Mouse (Mus musculus) kidney, postnatal 0 days (tissue): ENCODE data around the gene Smurf1. TPM values are rescaled to one million over a fixed set of nuclear protein-coding genes. Genes with fewer than 3 reads are reported as not detected.

Source experiments
- ATAC-seq: fragments of 200-750 bp; cut with Nextera tagmentation; replicated peaks from 2 replicates; pipeline ENCODE4 v1.8.0; 2017; ENCODE audit warnings: low read depth, moderate number of reproducible peaks, moderate TSS enrichment, moderate library complexity; ENCODE audit not compliant: low FRiP score
- DNase-seq: peaks from one replicate; pipeline ENCODE4 v3.0.0-alpha.2; 2016; ENCODE audit warnings: low spot score
- H3K27ac ChIP-seq: fragments of 300-500 bp; sonication (generic); 2 replicates; pipeline ENCODE4 v1.5.1; 2014; ENCODE audit warnings: mild to moderate bottlenecking
- H3K27me3 ChIP-seq: fragments of 300-500 bp; sonication (generic); 2 replicates; pipeline ENCODE4 v1.6.1; 2014; ENCODE audit warnings: low read length, mixed read lengths; ENCODE audit not compliant: insufficient read depth
- H3K36me3 ChIP-seq: fragments of 300-500 bp; sonication (generic); 2 replicates; pipeline ENCODE4 v1.6.1; 2014; ENCODE audit warnings: low read length, mixed read lengths; ENCODE audit not compliant: insufficient read depth
- H3K4me1 ChIP-seq: fragments of 300-500 bp; sonication (generic); replicated peaks from 2 replicates; pipeline ENCODE4 v1.6.1; 2014; ENCODE audit warnings: antibody characterized with exemption, low read length, mixed read lengths; ENCODE audit not compliant: insufficient read depth
- H3K4me2 ChIP-seq: fragments of 300-500 bp; sonication (generic); 2 replicates; pipeline ENCODE4 v1.6.1; 2014; ENCODE audit warnings: mild to moderate bottlenecking, low read length, moderate library complexity, mixed read lengths
- H3K4me3 ChIP-seq: fragments of 300-500 bp; sonication (generic); replicated peaks from 2 replicates; pipeline ENCODE4 v1.5.1; 2014; ENCODE audit warnings: low read depth, low read length
- H3K9ac ChIP-seq: fragments of 300-500 bp; sonication (generic); 2 replicates; pipeline ENCODE4 v1.6.1; 2014; ENCODE audit warnings: low read depth, low read length
- H3K9me3 ChIP-seq: fragments of 300-500 bp; sonication (generic); replicated peaks from 2 replicates; pipeline ENCODE4 v1.6.1; 2016; ENCODE audit warnings: low read length, inconsistent platforms, mixed read lengths
- CTCF ChIP-seq: IDR thresholded peaks from 2 replicates; pipeline ENCODE4 v1.5.1; 2016; ENCODE audit warnings: antibody characterized with exemption, low read depth, mild to moderate bottlenecking, moderate library complexity
- WGBS: fragments of 180-500 bp; shearing (Covaris S2); extraction: QIAGEN DNeasy Blood & Tissue Kit; methylation state at CpG from one replicate; pipeline ENCODE4 v1.1.7; 2014; 5-methylcytosine and 5-hydroxymethylcytosine counted together
- polyA plus RNA-seq: library from polyadenylated mRNA; unstranded; fragments of >200 nt; fragmentation: Nextera tagmentation; extraction: Ambion mirVana; gene quantifications from 2 replicates; pipeline ENCODE4 v1.2.1, GENCODE M21; 2015

Gene Smurf1
- polyA plus RNA-seq, 1 experiment from 2014 or later = 13.4 TPM

DNA sequence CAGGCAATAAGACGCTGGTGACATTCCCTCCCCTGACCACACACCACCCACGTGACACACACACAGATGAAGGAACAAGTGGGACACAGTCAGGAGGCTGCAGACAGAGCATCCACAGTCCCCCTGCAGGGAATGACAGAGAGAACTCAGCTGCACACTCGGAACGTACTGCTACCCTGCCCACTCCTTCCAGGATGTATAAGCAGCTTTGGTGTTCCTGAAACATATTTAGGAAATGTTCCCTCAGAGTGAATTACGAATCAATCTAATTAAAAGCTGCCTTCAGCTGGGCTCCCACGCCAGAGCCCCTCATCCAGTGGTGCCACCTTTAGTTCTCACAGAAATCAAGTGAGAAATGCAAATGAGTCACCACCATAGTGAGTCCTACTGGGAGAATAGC is 42.3 kb downstream of the Smurf1 start:
- H3K4me2 ChIP-seq = no peak overlapping the region
- TF ChIP-seq CTCF = no peak
- peaks cover 11% of the 10 kb centered on the region for H3K4me1 ChIP-seq
- DNase-seq (no peak), ATAC-seq (no peak)
- no peaks in the 10 kb centered on the region for H3K9me3 ChIP-seq
- WGBS = 43% methylated on average over 6 of the region's 6 CpGs
- no peak overlapping the region for H3K9ac ChIP-seq
- H3K36me3 ChIP-seq = no peaks in the 10 kb centered on the region
- no peak overlapping the region for H3K27ac ChIP-seq
- H3K4me3 ChIP-seq = no peak overlapping the region
- H3K27me3 ChIP-seq = no peaks in the 10 kb centered on the region

DNA sequence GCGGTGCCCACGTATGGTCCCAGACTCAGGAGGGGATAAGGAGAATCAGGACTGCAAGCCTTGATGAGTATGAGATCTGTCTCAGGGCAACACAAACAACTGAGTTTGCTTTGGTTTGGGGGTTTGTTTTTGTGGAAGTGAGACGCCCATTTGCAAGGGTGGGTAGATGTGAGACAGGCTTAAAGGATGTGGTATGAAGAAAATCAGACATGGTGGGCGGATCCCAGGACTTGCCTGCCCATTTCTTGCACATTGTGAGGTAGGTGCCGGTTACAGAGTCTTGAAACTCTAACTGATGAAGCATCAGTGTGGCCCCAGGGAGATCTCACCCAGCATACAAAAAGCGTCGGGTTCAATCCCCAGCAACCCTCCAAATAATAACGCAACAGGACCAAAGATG is 45.9 kb downstream of the Smurf1 start:
- Histone ChIP-seq H3K36me3 (no peaks in the 10 kb centered on the region), H3K4me1 (peaks cover 26% of the 10 kb centered on the region), H3K9ac (no peak overlapping the region), H3K27me3 (no peaks in the 10 kb centered on the region), H3K9me3 (no peaks in the 10 kb centered on the region), H3K27ac (no peak overlapping the region), H3K4me3 (no peak overlapping the region), H3K4me2 (no peak overlapping the region)
- no peak for DNase-seq
- TF ChIP-seq CTCF = no peak
- WGBS = 89% methylated on average over 8 of the region's 8 CpGs
- ATAC-seq = no peak

DNA sequence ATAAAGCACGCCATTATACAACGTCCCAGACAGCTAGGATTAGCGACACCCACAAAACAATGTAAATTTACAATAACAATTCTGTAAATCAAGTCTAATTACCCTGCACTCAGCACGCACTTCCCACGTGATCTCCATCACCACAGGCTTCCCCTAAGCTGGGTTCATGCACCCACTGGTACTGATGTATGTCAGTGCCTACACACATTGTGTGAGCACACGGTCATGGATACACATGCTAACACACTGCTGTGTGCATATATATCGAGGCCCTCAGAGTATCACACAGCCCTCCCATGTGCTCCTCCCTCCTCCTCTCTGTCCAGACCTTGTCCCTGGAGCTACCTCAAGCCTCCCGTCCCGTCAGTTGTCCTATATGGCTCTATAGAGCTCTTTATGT is 46.5 kb downstream of the Smurf1 start:
- 68% methylated on average over 9 of the region's 9 CpGs for WGBS
- Histone ChIP-seq H3K27ac (no peak overlapping the region), H3K4me3 (no peak overlapping the region), H3K9me3 (no peaks in the 10 kb centered on the region), H3K36me3 (no peaks in the 10 kb centered on the region), H3K4me1 (peaks cover 31% of the 10 kb centered on the region), H3K27me3 (no peaks in the 10 kb centered on the region), H3K9ac (no peak overlapping the region), H3K4me2 (no peak overlapping the region)
- DNase-seq = no peak
- no peak for ATAC-seq
- TF ChIP-seq CTCF = no peak

DNA sequence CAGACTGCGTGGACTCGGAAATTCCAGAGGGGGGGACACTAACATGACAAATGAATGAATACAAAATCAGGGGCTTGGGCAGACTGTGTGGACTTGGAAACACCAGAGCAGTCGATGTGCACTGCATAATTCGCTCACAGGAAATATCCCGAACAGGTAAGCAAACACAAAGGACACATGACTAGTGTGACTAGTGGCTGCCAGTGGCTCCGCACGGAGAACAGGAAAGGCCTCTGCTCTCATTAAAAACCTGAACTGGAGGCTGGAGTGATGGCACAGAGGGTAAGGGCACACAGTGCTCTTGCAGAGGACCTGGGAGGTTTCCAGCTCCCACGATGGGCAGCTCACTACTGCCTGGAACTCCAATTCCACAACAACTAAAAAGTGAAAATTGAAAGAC is 47.4 kb downstream of the Smurf1 start:
- H3K9me3 ChIP-seq = no peaks in the 10 kb centered on the region
- H3K4me2 ChIP-seq = no peak overlapping the region
- no peaks in the 10 kb centered on the region for H3K27me3 ChIP-seq
- H3K36me3 ChIP-seq = no peaks in the 10 kb centered on the region
- no peak for ATAC-seq
- DNase-seq = no peak
- H3K4me1 ChIP-seq = peaks cover 31% of the 10 kb centered on the region
- WGBS = 77% methylated on average over 8 of the region's 8 CpGs
- TF ChIP-seq CTCF = no peak
- H3K27ac ChIP-seq = no peak overlapping the region
- no peak overlapping the region for H3K4me3 ChIP-seq
- H3K9ac ChIP-seq = no peak overlapping the region

DNA sequence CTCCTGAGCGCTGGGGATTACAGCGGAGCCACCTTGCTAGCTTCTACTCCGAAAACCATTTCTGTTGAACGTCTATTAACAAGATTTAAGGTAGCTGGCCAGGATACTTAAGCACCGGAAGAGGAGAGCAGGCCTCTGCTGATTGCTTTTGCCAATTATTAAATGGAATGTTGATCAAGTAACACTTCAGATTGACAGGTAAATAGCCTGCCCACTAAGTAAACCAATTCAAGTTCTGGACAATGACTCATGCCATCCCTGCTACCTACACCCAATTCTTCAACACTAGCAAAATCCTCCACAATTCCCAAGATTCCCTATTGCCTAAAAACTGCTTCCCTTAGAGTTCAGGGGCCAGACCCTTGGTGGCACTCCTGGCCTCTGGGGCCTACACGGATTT is 48.5 kb downstream of the Smurf1 start:
- no peaks in the 10 kb centered on the region for H3K9me3 ChIP-seq
- H3K4me3 ChIP-seq = no peak overlapping the region
- H3K9ac ChIP-seq = no peak overlapping the region
- H3K27ac ChIP-seq = no peak overlapping the region
- H3K4me2 ChIP-seq = no peak overlapping the region
- ATAC-seq (no peak), DNase-seq (no peak)
- no peaks in the 10 kb centered on the region for H3K36me3 ChIP-seq
- H3K27me3 ChIP-seq = no peaks in the 10 kb centered on the region
- H3K4me1 ChIP-seq = peaks cover 27% of the 10 kb centered on the region
- no peak for TF ChIP-seq CTCF
- WGBS = 73% methylated on average over 6 of the region's 6 CpGs

DNA sequence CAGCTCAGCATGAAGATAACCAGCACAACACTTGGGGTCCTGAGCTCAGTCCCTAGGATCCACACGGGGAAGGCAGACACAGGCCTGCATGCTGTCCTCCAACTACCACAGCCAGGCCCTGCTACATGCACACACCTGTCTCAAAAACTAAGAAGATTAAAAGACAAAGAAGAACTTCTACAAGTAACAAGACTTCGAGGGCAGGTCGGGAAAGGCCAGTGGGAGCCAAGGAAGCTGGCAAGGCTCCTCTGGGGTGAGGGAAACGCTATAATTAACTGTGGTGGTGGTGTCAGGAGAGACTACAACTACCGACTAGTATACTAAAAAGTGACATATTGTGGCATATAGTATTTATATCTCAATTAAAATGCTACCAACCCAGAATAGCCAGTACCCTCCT is 49.8 kb downstream of the Smurf1 start:
- H3K9me3 ChIP-seq = no peaks in the 10 kb centered on the region
- peaks cover 29% of the 10 kb centered on the region for H3K4me1 ChIP-seq
- DNase-seq = no peak
- no peak overlapping the region for H3K27ac ChIP-seq
- H3K36me3 ChIP-seq = no peaks in the 10 kb centered on the region
- no peak for ATAC-seq
- WGBS = 59% methylated on average over 5 of the region's 5 CpGs
- no peak overlapping the region for H3K4me3 ChIP-seq
- H3K27me3 ChIP-seq = no peaks in the 10 kb centered on the region
- TF ChIP-seq CTCF = no peak
- H3K4me2 ChIP-seq = no peak overlapping the region
- no peak overlapping the region for H3K9ac ChIP-seq

DNA sequence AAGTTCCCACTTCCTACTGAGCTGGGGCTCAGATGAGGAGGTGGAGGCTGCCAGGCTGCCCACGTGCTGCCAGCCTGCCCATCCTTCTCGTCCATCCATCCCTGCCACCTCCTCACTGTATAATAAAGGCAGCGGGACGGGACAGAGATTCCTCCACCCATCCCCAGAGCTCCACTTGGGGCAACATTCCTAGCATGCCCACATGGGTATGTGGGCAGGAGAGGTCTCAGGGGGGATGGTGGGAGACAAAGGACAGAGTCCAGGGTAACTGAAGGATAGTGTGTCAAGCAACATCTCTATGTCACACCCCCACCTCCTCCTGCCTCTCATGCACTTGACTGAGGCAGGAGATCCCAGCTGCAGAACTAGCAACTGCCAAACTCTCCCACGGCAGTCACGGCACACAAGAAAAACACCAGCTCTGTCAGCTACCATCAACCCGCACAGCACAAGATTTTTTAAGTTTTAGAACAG is 51.2 kb downstream of the Smurf1 start:
- H3K4me2 ChIP-seq = 0 out of 2 replicates have a peak overlapping the region, but pooled peaks have one; percentile 10
- 19% methylated on average over 7 of the region's 7 CpGs for WGBS
- DNase-seq (peak; percentile 71), ATAC-seq (peak; percentile 81)
- H3K36me3 ChIP-seq = no peaks in the 10 kb centered on the region
- no peaks in the 10 kb centered on the region for H3K27me3 ChIP-seq
- H3K4me1 ChIP-seq = peaks cover 38% of the 10 kb centered on the region
- no peak overlapping the region for H3K4me3 ChIP-seq
- no peak for TF ChIP-seq CTCF
- H3K9me3 ChIP-seq = no peaks in the 10 kb centered on the region
- H3K9ac ChIP-seq = no peak overlapping the region
- H3K27ac ChIP-seq = peak overlapping the region; percentile 42; the same call in 1 of the 2 replicates
